Mouse (Mus musculus) thymus, adult 2 months (tissue): Measurements from ENCODE around the gene Rbp2. TPM values are rescaled to one million over a fixed set of nuclear protein-coding genes. Genes with fewer than 3 reads are reported as not detected.

Experiments used
- DNase-seq: peaks from one replicate; pipeline ENCODE4 v3.0.0; 2021
- H3K27ac ChIP-seq: fragments of 200-500 bp; 2 replicates; pipeline ENCODE4 v1.5.1; 2012; ENCODE audit warnings: low read length, control low read depth; ENCODE audit not compliant: control insufficient read depth, insufficient read depth
- H3K27me3 ChIP-seq: fragments of 200-500 bp; 2 replicates; pipeline ENCODE4 v1.6.1; 2012; ENCODE audit warnings: mild to moderate bottlenecking, low read length, moderate library complexity, mixed read lengths; ENCODE audit not compliant: control insufficient read depth, insufficient read depth
- H3K36me3 ChIP-seq: fragments of 200-500 bp; 2 replicates; pipeline ENCODE4 v1.6.1; 2012; ENCODE audit warnings: mild to moderate bottlenecking, low read length, moderate library complexity; ENCODE audit not compliant: control insufficient read depth, insufficient read depth
- H3K4me1 ChIP-seq: fragments of 200-500 bp; replicated peaks from 2 replicates; pipeline ENCODE4 v1.6.1; 2012; ENCODE audit warnings: low read length; ENCODE audit not compliant: control insufficient read depth, insufficient read depth
- H3K4me3 ChIP-seq: fragments of 200-500 bp; 2 replicates; pipeline ENCODE4 v1.5.1; 2012; ENCODE audit warnings: mild to moderate bottlenecking, low read length, control low read depth, moderate library complexity; ENCODE audit not compliant: control insufficient read depth, insufficient read depth
- CTCF ChIP-seq: fragments of 200-500 bp; IDR thresholded peaks from 2 replicates; pipeline ENCODE4 v1.5.1; 2012; ENCODE audit warnings: mild to moderate bottlenecking, control low read depth, low read length, moderate library complexity, borderline replicate concordance; ENCODE audit not compliant: control insufficient read depth, poor library complexity, insufficient read depth; ENCODE audit errors: extremely low read depth
- POLR2A ChIP-seq: fragments of 200-500 bp; IDR thresholded peaks from 2 replicates; pipeline ENCODE4 v1.6.1; 2012; ENCODE audit warnings: mild to moderate bottlenecking, low read length, control low read depth, moderate library complexity; ENCODE audit not compliant: control insufficient read depth, poor library complexity, insufficient read depth; ENCODE audit errors: extremely low read depth
- WGBS: fragments of 180-500 bp; shearing (Covaris S2); methylation state at CpG from one replicate; pipeline ENCODE4 v1.1.7; 2018; 5-methylcytosine and 5-hydroxymethylcytosine counted together
- polyA plus RNA-seq: library from polyadenylated mRNA; depleted of rRNA; stranded (reverse); fragments of >200 nt; gene quantifications from 2 replicates; pipeline ENCODE4 v1.2.3, GENCODE M21; 2012

The Rbp2 gene
- polyA plus RNA-seq, 1 experiment, result 0.38 TPM

GRCm38 (mm10) chr9:98466709-98467108, 19.2 kb upstream of the Rbp2 start:
- H3K27me3 ChIP-seq, result no peaks in the 10 kb centered on the region
- TF ChIP-seq POLR2A (no peak), CTCF (no peak)
- no peaks in the 10 kb centered on the region for H3K36me3 ChIP-seq
- WGBS, result 66% methylated on average over 2 of the region's 2 CpGs
- H3K4me1 ChIP-seq, result no peaks in the 10 kb centered on the region
- H3K4me3 ChIP-seq, result no peak overlapping the region
- no peak for DNase-seq
- no peak overlapping the region for H3K27ac ChIP-seq

- Histone ChIP-seq H3K4me3 (no peak overlapping the region), H3K4me1 (no peaks in the 10 kb centered on the region), H3K27ac (no peak overlapping the region), H3K36me3 (no peaks in the 10 kb centered on the region), H3K27me3 (no peaks in the 10 kb centered on the region)
- WGBS, result 87% methylated on average over 2 of the region's 2 CpGs
- DNase-seq, result no peak
- TF ChIP-seq CTCF, result no peak
- TF ChIP-seq POLR2A, result no peak
Observed at GRCm38 (mm10) chr9:98480172-98480749, 5.7 kb upstream of the Rbp2 start.

GRCm38 (mm10) chr9:98482256-98482655, 3.7 kb upstream of the Rbp2 start:
- no peak for DNase-seq
- Histone ChIP-seq H3K4me1 (no peaks in the 10 kb centered on the region), H3K27ac (no peak overlapping the region), H3K27me3 (no peaks in the 10 kb centered on the region), H3K4me3 (no peak overlapping the region), H3K36me3 (no peaks in the 10 kb centered on the region)
- 88% methylated on average over 4 of the region's 4 CpGs for WGBS
- TF ChIP-seq POLR2A (no peak), CTCF (no peak)

- H3K36me3 ChIP-seq, result no peaks in the 10 kb centered on the region
- no peaks in the 10 kb centered on the region for H3K27me3 ChIP-seq
- TF ChIP-seq CTCF (no peak), POLR2A (no peak)
- WGBS, result 96% methylated on average over 7 of the region's 7 CpGs
- DNase-seq, result no peak
- H3K27ac ChIP-seq, result no peak overlapping the region
- no peak overlapping the region for H3K4me3 ChIP-seq
- no peaks in the 10 kb centered on the region for H3K4me1 ChIP-seq
Observed at GRCm38 (mm10) chr9:98485020-98485419, 895 bp upstream of the Rbp2 start.

- H3K27me3 ChIP-seq, result no peaks in the 10 kb centered on the region
- no peaks in the 10 kb centered on the region for H3K4me1 ChIP-seq
- H3K4me3 ChIP-seq, result no peak overlapping the region
- no peaks in the 10 kb centered on the region for H3K36me3 ChIP-seq
- no peak overlapping the region for H3K27ac ChIP-seq
- TF ChIP-seq POLR2A, result no peak
- no peak for TF ChIP-seq CTCF
- 85% methylated on average over 6 of the region's 6 CpGs for WGBS
- DNase-seq, result no peak
Observed at GRCm38 (mm10) chr9:98487273-98487672, 1.4 kb downstream of the Rbp2 start.

GRCm38 (mm10) chr9:98489532-98489931, 3.6 kb downstream of the Rbp2 start:
- no peak for DNase-seq
- TF ChIP-seq CTCF (no peak), POLR2A (no peak)
- WGBS, result 22% methylated on average over 4 of the region's 4 CpGs

GRCm38 (mm10) chr9:98490128-98490527, 4.2 kb downstream of the Rbp2 start:
- Histone ChIP-seq H3K27ac (no peak overlapping the region), H3K4me1 (no peaks in the 10 kb centered on the region), H3K4me3 (no peak overlapping the region), H3K36me3 (no peaks in the 10 kb centered on the region), H3K27me3 (no peaks in the 10 kb centered on the region)
- 70% methylated on average over 4 of the region's 4 CpGs for WGBS
- TF ChIP-seq POLR2A (no peak), CTCF (no peak)
- no peak for DNase-seq

More at GRCm38 (mm10) chr9:98489532-98489931, 3.6 kb downstream of the Rbp2 start:
- Histone ChIP-seq H3K27me3 (no peaks in the 10 kb centered on the region), H3K4me1 (no peaks in the 10 kb centered on the region), H3K36me3 (no peaks in the 10 kb centered on the region), H3K27ac (no peak overlapping the region), H3K4me3 (no peak overlapping the region)
